8 mouse cellular contexts compared by ENCODE assay signal in the genomic region with DNA sequence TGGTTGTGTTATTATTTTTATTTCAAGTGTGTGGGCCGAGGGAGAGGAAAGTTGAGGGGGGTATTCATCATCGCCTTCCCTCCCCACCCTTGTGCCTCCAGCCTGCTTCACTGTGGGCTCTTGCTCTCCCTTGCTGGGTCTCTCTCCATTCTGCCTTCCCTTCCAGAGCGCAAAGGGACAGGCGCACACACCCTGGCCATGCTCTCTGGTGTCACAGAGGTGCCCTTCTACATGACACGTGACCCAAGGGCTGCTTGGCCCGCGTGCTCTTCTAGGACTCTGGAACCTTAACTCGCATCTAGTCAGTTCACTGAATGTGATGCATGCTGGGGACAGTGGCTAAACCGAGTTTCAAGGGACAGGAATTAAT. TPM values are rescaled to one million over a fixed set of nuclear protein-coding genes. Genes with fewer than 3 reads are reported as not detected.
DNase-seq lines count a peak whose midpoint lies in the region; ATAC-seq and TF ChIP-seq lines count a peak whose summit lies in the region.
"Had no signal": no experiment of that assay in that cellular context is flagged by ENCODE, and none has a peak within 500 bp of the region (broad histone marks: within the 10 kb centered on the region; RNA-seq: fewer than 3 reads in every experiment).

No protein-coding gene starts in this region.

- no peaks in the 10 kb centered on the region for H3K4me1 ChIP-seq in lung, adult 2 months (ENCODE audit: control insufficient read depth, insufficient read depth, low read length)
- peaks cover 25% of the 10 kb centered on the region for H3K4me1 ChIP-seq in forebrain, embryonic 10.5 days
- H3K4me1 ChIP-seq in limb, embryonic 12.5 days (replicated peaks) = peaks cover 14% of the 10 kb centered on the region
- H3K4me1 ChIP-seq in small intestine, adult 2 months (ENCODE audit: control insufficient read depth, insufficient read depth, insufficient read length, low read length) = peaks cover 14% of the 10 kb centered on the region; the same call in 1 of the 2 replicates

- peak; percentile 24; the same call in 1 of the 2 replicates for ATAC-seq in limb, embryonic 12.5 days (ENCODE audit: insufficient number of reproducible peaks, insufficient read depth, low FRiP score, low TSS enrichment, low read depth)

- peak overlapping the region; percentile 91 for H3K27ac ChIP-seq in forebrain, embryonic 10.5 days
- H3K27ac ChIP-seq in limb, embryonic 12.5 days = no peak overlapping the region
- peak overlapping the region; percentile 85 for H3K27ac ChIP-seq in small intestine, adult 2 months (ENCODE audit: insufficient read depth, low read depth, low read length)

- H3K27me3 ChIP-seq in forebrain, embryonic 10.5 days (ENCODE audit: poor library complexity, severe bottlenecking) = peaks cover 50% of the 10 kb centered on the region
- peaks cover 61% of the 10 kb centered on the region for H3K27me3 ChIP-seq in limb, embryonic 12.5 days
- no peaks in the 10 kb centered on the region for H3K27me3 ChIP-seq in small intestine, adult 2 months (ENCODE audit: control insufficient read depth, insufficient read depth, low read length)

- H3K4me3 ChIP-seq in lung, adult 2 months (replicated peaks; ENCODE audit: extremely low read depth, low read depth, low read length) = peak overlapping the region; percentile 22
- peak overlapping the region; percentile 87 for H3K4me3 ChIP-seq in forebrain, embryonic 10.5 days
- H3K4me3 ChIP-seq in limb, embryonic 12.5 days (replicated peaks) = peak overlapping the region; percentile 78
- peak overlapping the region; percentile 89 for H3K4me3 ChIP-seq in small intestine, adult 2 months (ENCODE audit: low read depth, low read length)

- no peak for TF ChIP-seq CTCF in lung, adult 2 months (IDR thresholded peaks at IDR 0.05; ENCODE audit: insufficient read depth, low read length)
- no peak for TF ChIP-seq CTCF in small intestine, adult 2 months (IDR thresholded peaks at IDR 0.05; ENCODE audit: extremely low read depth, insufficient read length, insufficient replicate concordance, low read depth, low read length)

- peak overlapping the region; percentile 83; the same call in 1 of the 2 replicates for H3K9ac ChIP-seq in limb, embryonic 12.5 days (replicated peaks)

- peak overlapping the region; percentile 98 for H3K4me2 ChIP-seq in limb, embryonic 12.5 days

- TF ChIP-seq POLR2A in lung, adult 2 months (IDR thresholded peaks at IDR 0.05; ENCODE audit: borderline replicate concordance, extremely low read depth, low read depth, low read length) = no peak
- no peak for TF ChIP-seq POLR2A in small intestine, adult 2 months (IDR thresholded peaks at IDR 0.05; ENCODE audit: low read depth, low read length)

- H3K36me3 ChIP-seq in forebrain, embryonic 10.5 days (replicated peaks) = no peaks in the 10 kb centered on the region; the same call in 1 of the 2 replicates
- no peaks in the 10 kb centered on the region for H3K36me3 ChIP-seq in limb, embryonic 12.5 days
- 0 out of 2 replicates have a peak, but pooled peaks cover 1% of the 10 kb centered on the region for H3K36me3 ChIP-seq in small intestine, adult 2 months (ENCODE audit: control insufficient read depth, insufficient read depth, low read length)

- no peak for DNase-seq in lung, adult 2 months
- no peak for DNase-seq in lung, postnatal 36 days
- peak; percentile 20 for DNase-seq in forebrain, embryonic 10.5 days (ENCODE audit: extremely low spot score, low spot score)
- no peak for DNase-seq in cerebellum, postnatal 36 days
- DNase-seq in ovary, adult 18-20 months (ENCODE audit: low spot score) = no peak
- DNase-seq: thymus, adult 2 months had no signal

- H3K9me3 ChIP-seq in forebrain, embryonic 10.5 days = no peaks in the 10 kb centered on the region
- no peaks in the 10 kb centered on the region for H3K9me3 ChIP-seq in limb, embryonic 12.5 days

- WGBS in lung, adult 2 months = 8% methylated on average over 9 of the region's 9 CpGs
- WGBS in forebrain, embryonic 10.5 days = 4% methylated on average over 9 of the region's 9 CpGs
- 4% methylated on average over 9 of the region's 9 CpGs for WGBS in limb, embryonic 12.5 days
- 7% methylated on average over 9 of the region's 9 CpGs for WGBS in small intestine, adult 2 months

RNA-seq across cellular contexts. Expression of gene Prkg2, which starts 0.3 kb away (rescaled TPM):
- 3.5 and 5.5 TPM in 2 replicates for polyA plus RNA-seq in lung, adult 2 months (2012; rRNA removed)
- 1.6 and 2.0 TPM in 2 replicates for polyA plus RNA-seq in forebrain, embryonic 10.5 days (2016; fragmentation: Nextera tagmentation; extraction: Ambion mirVana)
- 2.9 and 3.7 TPM in 2 replicates for polyA plus RNA-seq in limb, embryonic 12.5 days (2016; fragmentation: Nextera tagmentation; extraction: Ambion mirVana)
- polyA plus RNA-seq in small intestine, adult 2 months (2012; rRNA removed) = 3.7 and 8.2 TPM in 2 replicates

Comparison
In these comparisons a context has a peak if more than half of its experiments do, and no peak if none do; other contexts are left out.
1. H3K4me3 ChIP-seq: peak in every context shown above with its lines; median percentile 89 in small intestine, adult 2 months; 87 in forebrain, embryonic 10.5 days; 78 in limb, embryonic 12.5 days; 22 in lung, adult 2 months.